Mouse (Mus musculus): ENCODE measurements at regions not wholly inside any gene's neighbourhood (a gene's known extent, or its start where the extent isn't known, plus 50 kb on each side); places are given as distances from the start of the nearest gene placed in this dataset.

- Histone ChIP-seq H3K27ac (ENCODE audit: low read depth) (no peak overlapping the region), H3K4me1 (ENCODE audit: control insufficient read depth, insufficient read depth) (no peaks in the 10 kb centered on the region), H3K9ac (replicated peaks; ENCODE audit: low read depth, low read length) (no peak overlapping the region), H3K27me3 (ENCODE audit: control insufficient read depth, insufficient read depth, low read length) (no peaks in the 10 kb centered on the region), H3K36me3 (replicated peaks; ENCODE audit: control insufficient read depth, insufficient read depth, low read length) (no peaks in the 10 kb centered on the region), H3K4me3 (ENCODE audit: low read depth, low read length) (no peak overlapping the region), H3K4me2 (ENCODE audit: low read depth, low read length) (no peak overlapping the region), H3K9me3 (replicated peaks; ENCODE audit: control insufficient read depth, low read length) (no peaks in the 10 kb centered on the region)
- WGBS, result 70% methylated on average over 5 of the region's 5 CpGs
- ATAC-seq (ENCODE audit: insufficient read depth, low read depth) (no peak), DNase-seq (ENCODE audit: low spot score) (no peak)
- TF ChIP-seq EP300 (IDR thresholded peaks at IDR 0.05; ENCODE audit: low read depth), result no peak
- no peak for TF ChIP-seq CTCF (IDR thresholded peaks at IDR 0.05; ENCODE audit: low read depth)
Measured at GRCm38 (mm10) chr14:14620316-14620715, 81.8 kb upstream of the Slc4a7 start.

GRCm38 (mm10) chr14:14628673-14629072 is 73.4 kb upstream of the Slc4a7 start:
- 51% methylated on average over 1 of the region's 1 CpGs for WGBS
- no peak for DNase-seq (ENCODE audit: low spot score)

GRCm38 (mm10) chr14:14631750-14632149 is 70.3 kb upstream of the Slc4a7 start:
- H3K4me2 ChIP-seq (ENCODE audit: low read depth, low read length), result no peak overlapping the region
- 59% methylated on average over 6 of the region's 6 CpGs for whole genome bisulfite sequencing

More at GRCm38 (mm10) chr14:14628673-14629072, 73.4 kb upstream of the Slc4a7 start:
- no peak for ATAC-seq (ENCODE audit: insufficient read depth, low read depth)
- no peak overlapping the region for H3K27ac ChIP-seq (ENCODE audit: low read depth)
- no peaks in the 10 kb centered on the region for H3K27me3 ChIP-seq (ENCODE audit: control insufficient read depth, insufficient read depth, low read length)
- no peaks in the 10 kb centered on the region for H3K9me3 ChIP-seq (replicated peaks; ENCODE audit: control insufficient read depth, low read length)
- no peak overlapping the region for H3K4me3 ChIP-seq (ENCODE audit: low read depth, low read length)
- TF ChIP-seq EP300 (IDR thresholded peaks at IDR 0.05; ENCODE audit: low read depth) (no peak), CTCF (IDR thresholded peaks at IDR 0.05; ENCODE audit: low read depth) (no peak)
- H3K4me2 ChIP-seq (ENCODE audit: low read depth, low read length), result no peak overlapping the region
- no peak overlapping the region for H3K9ac ChIP-seq (replicated peaks; ENCODE audit: low read depth, low read length)
- no peaks in the 10 kb centered on the region for H3K4me1 ChIP-seq (ENCODE audit: control insufficient read depth, insufficient read depth)
- H3K36me3 ChIP-seq (replicated peaks; ENCODE audit: control insufficient read depth, insufficient read depth, low read length), result no peaks in the 10 kb centered on the region

GRCm38 (mm10) chr14:14632471-14632870 is 69.6 kb upstream of the Slc4a7 start:
- Histone ChIP-seq H3K4me3 (ENCODE audit: low read depth, low read length) (peak overlapping the region; percentile 48), H3K27ac (ENCODE audit: low read depth) (no peak overlapping the region), H3K27me3 (ENCODE audit: control insufficient read depth, insufficient read depth, low read length) (no peaks in the 10 kb centered on the region), H3K9ac (replicated peaks; ENCODE audit: low read depth, low read length) (0 out of 2 replicates have a peak overlapping the region, but pooled peaks have one; percentile 44), H3K9me3 (replicated peaks; ENCODE audit: control insufficient read depth, low read length) (no peaks in the 10 kb centered on the region), H3K4me1 (ENCODE audit: control insufficient read depth, insufficient read depth) (no peaks in the 10 kb centered on the region), H3K4me2 (ENCODE audit: low read depth, low read length) (peak overlapping the region; percentile 77), H3K36me3 (replicated peaks; ENCODE audit: control insufficient read depth, insufficient read depth, low read length) (no peaks in the 10 kb centered on the region)
- no peak for ATAC-seq (ENCODE audit: insufficient read depth, low read depth)
- TF ChIP-seq CTCF (IDR thresholded peaks at IDR 0.05; ENCODE audit: low read depth) (no peak), EP300 (IDR thresholded peaks at IDR 0.05; ENCODE audit: low read depth) (no peak)
- DNase-seq (ENCODE audit: low spot score), result no peak
- 2% methylated on average over 15 of the region's 15 CpGs for WGBS

More at GRCm38 (mm10) chr14:14631750-14632149, 70.3 kb upstream of the Slc4a7 start:
- ATAC-seq (ENCODE audit: insufficient read depth, low read depth) (no peak), DNase-seq (ENCODE audit: low spot score) (no peak)
- TF ChIP-seq CTCF (IDR thresholded peaks at IDR 0.05; ENCODE audit: low read depth) (no peak), EP300 (IDR thresholded peaks at IDR 0.05; ENCODE audit: low read depth) (no peak)
- H3K27me3 ChIP-seq (ENCODE audit: control insufficient read depth, insufficient read depth, low read length), result no peaks in the 10 kb centered on the region
- H3K27ac ChIP-seq (ENCODE audit: low read depth), result no peak overlapping the region
- no peaks in the 10 kb centered on the region for H3K9me3 ChIP-seq (replicated peaks; ENCODE audit: control insufficient read depth, low read length)
- H3K9ac ChIP-seq (replicated peaks; ENCODE audit: low read depth, low read length), result no peak overlapping the region
- H3K4me1 ChIP-seq (ENCODE audit: control insufficient read depth, insufficient read depth), result no peaks in the 10 kb centered on the region
- H3K36me3 ChIP-seq (replicated peaks; ENCODE audit: control insufficient read depth, insufficient read depth, low read length), result no peaks in the 10 kb centered on the region
- H3K4me3 ChIP-seq (ENCODE audit: low read depth, low read length), result no peak overlapping the region

GRCm38 (mm10) chr14:14632951-14633931 is 68.8 kb upstream of the Slc4a7 start:
- ATAC-seq (ENCODE audit: insufficient read depth, low read depth) (no peak; the same call in 1 of the 2 replicates), DNase-seq (ENCODE audit: low spot score) (peak; percentile 40)
- TF ChIP-seq EP300 (IDR thresholded peaks at IDR 0.05; ENCODE audit: low read depth) (no peak), CTCF (IDR thresholded peaks at IDR 0.05; ENCODE audit: low read depth) (no peak)
- Histone ChIP-seq H3K27ac (ENCODE audit: low read depth) (peak overlapping the region; percentile 40), H3K9me3 (replicated peaks; ENCODE audit: control insufficient read depth, low read length) (no peaks in the 10 kb centered on the region), H3K4me1 (ENCODE audit: control insufficient read depth, insufficient read depth) (no peaks in the 10 kb centered on the region), H3K36me3 (replicated peaks; ENCODE audit: control insufficient read depth, insufficient read depth, low read length) (no peaks in the 10 kb centered on the region), H3K4me2 (ENCODE audit: low read depth, low read length) (peak overlapping the region; percentile 77), H3K4me3 (ENCODE audit: low read depth, low read length) (peak overlapping the region; percentile 48), H3K27me3 (ENCODE audit: control insufficient read depth, insufficient read depth, low read length) (no peaks in the 10 kb centered on the region), H3K9ac (replicated peaks; ENCODE audit: low read depth, low read length) (peak overlapping the region; percentile 44; the same call in 1 of the 2 replicates)
- WGBS, result 4% methylated on average over 22 of the region's 22 CpGs
